Mouse (Mus musculus): ENCODE results near the gene Atxn1. TPM values are rescaled to one million over a fixed set of nuclear protein-coding genes. Genes with fewer than 3 reads are reported as not detected.
A peak's percentile ranks its signal among the peaks of the same experiment; 100 is the strongest.

The Atxn1 gene
- total and polyA plus RNA-seq, 3 experiments: 8.0 to 13.1 (median 9.7) TPM

GRCm38 (mm10) chr13:45883791-45884238 lies 81.0 kb downstream of the Atxn1 start:
- Histone ChIP-seq H3K36me3 (replicated peaks in 1 of 2; ENCODE audit: control insufficient read depth in 1 of 2, insufficient read depth in 1 of 2, low read length in 1 of 2) (peaks cover 3 to 27% of the 10 kb centered on the region in 2 experiments), H3K27ac (ENCODE audit: insufficient read depth, low read depth) (peak overlapping the region; percentile 94), H3K9me3 (replicated peaks; ENCODE audit: low read length) (no peaks in the 10 kb centered on the region), H3K79me2 (replicated peaks; ENCODE audit: control insufficient read depth, extremely low read depth, insufficient read depth, poor library complexity, severe bottlenecking) (peaks cover 54% of the 10 kb centered on the region), H3K4me3 (replicated peaks in 1 of 3; ENCODE audit: low read depth in 2 of 3, low read length in 2 of 3, poor library complexity in 1 of 3) (no peak overlapping the region), H3K4me1 (ENCODE audit: control insufficient read depth in 1 of 2, insufficient read depth in 2 of 2) (peaks cover 19 to 77% of the 10 kb centered on the region in 2 experiments), H3K27me3 (replicated peaks) (no peaks in the 10 kb centered on the region), H3K4me2 (ENCODE audit: insufficient read depth, low read depth, poor library complexity, severe bottlenecking) (peak overlapping the region; percentile 96), H3K9ac (ENCODE audit: insufficient read depth, low read depth) (peak overlapping the region; percentile 10; the same call in 1 of the 2 replicates)
- in situ Hi-C loops (cut with MboI; ENCODE audit: low pct_ligation_motif_present, low pct_unique_long_range_greater_than_20kb, low sequenced_read_pairs) (no loop called here), dilution Hi-C loops (cut with MboI; ENCODE audit: extremely low pct_ligation_motif_present, extremely low pct_unique_long_range_greater_than_20kb, low sequenced_read_pairs) (no loop called here)
- TF ChIP-seq USF1 (IDR thresholded peaks at IDR 0.05; ENCODE audit: low read depth, low read length) (peak; percentile 6; the same call in 1 of the 2 replicates), POLR2AphosphoS2 (IDR thresholded peaks at IDR 0.05; ENCODE audit: low read depth, low read length) (no peak), MXI1 (IDR thresholded peaks at IDR 0.05; ENCODE audit: low read depth, low read length) (peak; percentile 79; the same call in 1 of the 2 replicates), EP300 (IDR thresholded peaks at IDR 0.05; ENCODE audit: low read length) (peak; percentile 82), BHLHE40 (IDR thresholded peaks at IDR 0.05; ENCODE audit: low read depth, low read length) (peak; percentile 99), HCFC1 (IDR thresholded peaks at IDR 0.05; ENCODE audit: low read depth, low read length) (no peak), ETS1 (conservative IDR thresholded peaks at IDR 0.05; ENCODE audit: low read depth, low read length) (peak; percentile 81), MEF2A (IDR thresholded peaks at IDR 0.05; ENCODE audit: borderline replicate concordance, low read depth, low read length) (peak; percentile 36; the same call in 1 of the 2 replicates), MYC (IDR thresholded peaks at IDR 0.05; ENCODE audit: low read depth, low read length) (peak; percentile 85; the same call in 1 of the 2 replicates), UBTF (IDR thresholded peaks at IDR 0.05; ENCODE audit: low read depth, low read length) (0 out of 2 replicates have a peak, but pooled peaks have one; percentile 20), MAX (IDR thresholded peaks at IDR 0.05; ENCODE audit: low read length) (peak; percentile 95), RAD21 (IDR thresholded peaks at IDR 0.05; ENCODE audit: low read depth, low read length) (peak; percentile 10), KAT2A (IDR thresholded peaks at IDR 0.05; ENCODE audit: insufficient replicate concordance, low read length) (0 out of 2 replicates have a peak, but pooled peaks have one; percentile 20), TBP (conservative IDR thresholded peaks at IDR 0.05; ENCODE audit: low read depth, low read length) (no peak), ZNF384 (IDR thresholded peaks at IDR 0.05; ENCODE audit: low read depth, low read length) (peak; percentile 32; the same call in 1 of the 2 replicates), NRF1 (IDR thresholded peaks at IDR 0.05; ENCODE audit: low read depth, low read length) (no peak), JUN (IDR thresholded peaks at IDR 0.05; ENCODE audit: insufficient read depth, low read depth, low read length) (no peak), ELF1 (IDR thresholded peaks at IDR 0.05; ENCODE audit: low read depth, low read length) (peak; percentile 64), ZKSCAN1 (IDR thresholded peaks at IDR 0.05; ENCODE audit: borderline replicate concordance, low read depth, low read length) (no peak), IRF4 (IDR thresholded peaks at IDR 0.05; ENCODE audit: low read depth, low read length) (no peak), TCF12 (IDR thresholded peaks at IDR 0.05; ENCODE audit: low read depth, low read length) (peak; percentile 78), CHD1 (IDR thresholded peaks at IDR 0.05; ENCODE audit: low read depth, low read length) (0 out of 2 replicates have a peak, but pooled peaks have one; percentile 22), USF2 (conservative IDR thresholded peaks at IDR 0.05; ENCODE audit: low read depth, low read length) (peak; percentile 28; the same call in 1 of the 2 replicates), ZC3H11A (IDR thresholded peaks at IDR 0.05; ENCODE audit: low read depth, low read length) (no peak), POLR2A (IDR thresholded peaks at IDR 0.05; ENCODE audit: low read depth, low read length) (peak; percentile 42; the same call in 1 of the 2 replicates), SIN3A (IDR thresholded peaks at IDR 0.05; ENCODE audit: low read length) (peak; percentile 29; the same call in 1 of the 2 replicates), E2F4 (IDR thresholded peaks at IDR 0.05; ENCODE audit: insufficient replicate concordance, low read depth, low read length) (no peak), MAZ (IDR thresholded peaks at IDR 0.05; ENCODE audit: low read depth, low read length) (no peak; the same call in 1 of the 2 replicates), GABPA (IDR thresholded peaks at IDR 0.05; ENCODE audit: insufficient replicate concordance, low read depth, low read length) (no peak), MAFK (IDR thresholded peaks at IDR 0.05; ENCODE audit: insufficient replicate concordance, low read length) (no peak), CHD2 (IDR thresholded peaks at IDR 0.05; ENCODE audit: low read length) (peak; percentile 73), SMC3 (IDR thresholded peaks at IDR 0.05; ENCODE audit: low read depth, low read length) (peak; percentile 38)
- peak; percentile 84 for DNase-seq (ENCODE audit: extremely low read depth)
